Mouse (Mus musculus) testis, adult 2 months (tissue): ENCODE measurements around the gene Galnt17. TPM values are rescaled to one million over a fixed set of nuclear protein-coding genes. Genes with fewer than 3 reads are reported as not detected.

Experiments used
- H3K27ac ChIP-seq: fragments of 200-500 bp; 2 replicates; pipeline ENCODE4 v1.5.1; 2012; ENCODE audit warnings: low read depth, low read length; ENCODE audit not compliant: control insufficient read depth, insufficient read depth
- H3K27me3 ChIP-seq: fragments of 200-500 bp; 2 replicates; pipeline ENCODE4 v1.6.1; 2012; ENCODE audit warnings: mild to moderate bottlenecking, low read length, moderate library complexity; ENCODE audit not compliant: control insufficient read depth, insufficient read depth
- H3K36me3 ChIP-seq: fragments of 200-500 bp; 2 replicates; pipeline ENCODE4 v1.6.1; 2012; ENCODE audit warnings: mild to moderate bottlenecking, low read length; ENCODE audit not compliant: control insufficient read depth, insufficient read depth
- H3K4me1 ChIP-seq: fragments of 200-500 bp; 2 replicates; pipeline ENCODE4 v1.6.1; 2012; ENCODE audit warnings: low read length; ENCODE audit not compliant: control insufficient read depth, insufficient read depth
- H3K4me3 ChIP-seq: fragments of 200-500 bp; 2 replicates; pipeline ENCODE4 v1.5.1; 2012; ENCODE audit warnings: low read depth, mild to moderate bottlenecking, low read length, moderate library complexity, mixed read lengths; ENCODE audit not compliant: control insufficient read depth
- CTCF ChIP-seq: fragments of 200-500 bp; IDR thresholded peaks from 2 replicates; pipeline ENCODE4 v1.5.1; 2012; ENCODE audit warnings: low read depth, mild to moderate bottlenecking, inconsistent platforms, low read length, moderate library complexity; ENCODE audit not compliant: control insufficient read depth, insufficient read depth, insufficient replicate concordance
- POLR2A ChIP-seq: fragments of 200-500 bp; IDR thresholded peaks from 2 replicates; pipeline ENCODE4 v1.6.1; 2012; ENCODE audit warnings: low read depth, mild to moderate bottlenecking, inconsistent platforms, low read length, moderate library complexity; ENCODE audit not compliant: control insufficient read depth
- polyA plus RNA-seq: library from polyadenylated mRNA; depleted of rRNA; stranded (reverse); fragments of >200 nt; gene quantifications from 2 replicates; pipeline ENCODE4 v1.2.3, GENCODE M21; 2012

Gene Galnt17
- polyA plus RNA-seq, 1 experiment, result 0.95 TPM

GRCm38 (mm10) chr5:131277227-131277626 lies 31.1 kb downstream of the Galnt17 start:
- Histone ChIP-seq H3K4me3 (no peak overlapping the region), H3K4me1 (no peaks in the 10 kb centered on the region), H3K36me3 (no peaks in the 10 kb centered on the region), H3K27me3 (no peaks in the 10 kb centered on the region), H3K27ac (no peak overlapping the region)
- TF ChIP-seq CTCF (no peak), POLR2A (no peak)

GRCm38 (mm10) chr5:131266291-131266690 lies 42.0 kb downstream of the Galnt17 start:
- Histone ChIP-seq H3K36me3 (no peaks in the 10 kb centered on the region), H3K27ac (no peak overlapping the region), H3K4me3 (no peak overlapping the region), H3K27me3 (no peaks in the 10 kb centered on the region), H3K4me1 (no peaks in the 10 kb centered on the region)
- TF ChIP-seq POLR2A (no peak), CTCF (no peak)

GRCm38 (mm10) chr5:131264145-131264544 lies 44.2 kb downstream of the Galnt17 start:
- H3K27ac ChIP-seq, result no peak overlapping the region
- TF ChIP-seq POLR2A (no peak), CTCF (no peak)

GRCm38 (mm10) chr5:131250701-131251636 lies 57.3 kb downstream of the Galnt17 start:
- TF ChIP-seq POLR2A, result no peak
- TF ChIP-seq CTCF, result no peak
- H3K27me3 ChIP-seq, result no peaks in the 10 kb centered on the region
- H3K36me3 ChIP-seq, result no peaks in the 10 kb centered on the region
- H3K27ac ChIP-seq, result no peak overlapping the region
- no peak overlapping the region for H3K4me3 ChIP-seq
- 0 out of 2 replicates have a peak, but pooled peaks cover 2% of the 10 kb centered on the region for H3K4me1 ChIP-seq

More at GRCm38 (mm10) chr5:131264145-131264544, 44.2 kb downstream of the Galnt17 start:
- Histone ChIP-seq H3K4me1 (no peaks in the 10 kb centered on the region), H3K4me3 (no peak overlapping the region), H3K36me3 (no peaks in the 10 kb centered on the region), H3K27me3 (no peaks in the 10 kb centered on the region)

- no peak for TF ChIP-seq POLR2A
- TF ChIP-seq CTCF, result no peak
- Histone ChIP-seq H3K4me1 (0 out of 2 replicates have a peak, but pooled peaks cover 2% of the 10 kb centered on the region), H3K4me3 (no peak overlapping the region), H3K36me3 (no peaks in the 10 kb centered on the region), H3K27me3 (no peaks in the 10 kb centered on the region), H3K27ac (no peak overlapping the region)
Measured at GRCm38 (mm10) chr5:131248416-131248815, 59.9 kb downstream of the Galnt17 start.

GRCm38 (mm10) chr5:131246591-131246990 lies 61.7 kb downstream of the Galnt17 start:
- H3K27ac ChIP-seq, result no peak overlapping the region
- H3K36me3 ChIP-seq, result no peaks in the 10 kb centered on the region
- H3K4me3 ChIP-seq, result no peak overlapping the region
- no peaks in the 10 kb centered on the region for H3K27me3 ChIP-seq
- TF ChIP-seq CTCF (no peak), POLR2A (no peak)
- H3K4me1 ChIP-seq, result no peaks in the 10 kb centered on the region

- no peak overlapping the region for H3K4me3 ChIP-seq
- no peak for TF ChIP-seq CTCF
- TF ChIP-seq POLR2A, result no peak
- H3K4me1 ChIP-seq, result no peaks in the 10 kb centered on the region
- no peaks in the 10 kb centered on the region for H3K27me3 ChIP-seq
- no peaks in the 10 kb centered on the region for H3K36me3 ChIP-seq
- no peak overlapping the region for H3K27ac ChIP-seq
Measured at GRCm38 (mm10) chr5:131241689-131242088, 66.6 kb downstream of the Galnt17 start.
